In the genomic region with DNA sequence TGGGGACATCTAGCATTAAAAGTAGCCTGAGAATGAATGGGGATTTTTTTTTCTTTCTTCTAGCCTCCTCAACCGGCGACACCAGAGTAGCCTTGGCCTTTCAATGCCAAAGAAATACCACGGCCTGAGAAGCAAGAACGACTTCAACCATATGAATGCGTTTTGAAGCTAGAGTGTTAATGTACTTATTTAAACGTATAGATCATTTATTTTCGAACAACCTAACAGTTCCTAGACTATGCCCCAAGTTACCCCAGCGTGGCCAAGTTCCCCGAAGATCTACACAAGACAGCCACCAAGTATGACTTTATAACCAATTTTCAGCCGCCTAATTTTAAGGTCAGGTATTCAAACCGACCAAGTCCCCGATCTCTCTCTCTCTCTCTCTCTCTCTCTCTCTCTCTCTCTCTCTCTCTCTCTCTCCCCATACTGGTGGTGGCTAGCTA, we compare ENCODE assay signal across 9 mouse cellular contexts. TPM values are rescaled to one million over a fixed set of nuclear protein-coding genes. Genes with fewer than 3 reads are reported as not detected.
DNase-seq lines count a peak whose midpoint lies in the region; ATAC-seq and TF ChIP-seq lines count a peak whose summit lies in the region.
"Had no signal": no experiment of that assay in that cellular context is flagged by ENCODE, and none has a peak within 500 bp of the region (broad histone marks: within the 10 kb centered on the region; RNA-seq: fewer than 3 reads in every experiment).

No protein-coding gene starts in this region.

- H3K9me3 ChIP-seq in heart, embryonic 14.5 days (ENCODE audit: control insufficient read depth, low read length): no peaks in the 10 kb centered on the region
- no peaks in the 10 kb centered on the region for H3K9me3 ChIP-seq in ES-Bruce4 (replicated peaks; ENCODE audit: control insufficient read depth, insufficient read depth, low read length, poor library complexity, severe bottlenecking)
- H3K9me3 ChIP-seq in hindbrain, embryonic 12.5 days (replicated peaks): no peaks in the 10 kb centered on the region
- H3K9me3 ChIP-seq in midbrain, embryonic 10.5 days (replicated peaks): no peaks in the 10 kb centered on the region

- peaks cover 100% of the 10 kb centered on the region for H3K27me3 ChIP-seq in heart, embryonic 14.5 days (ENCODE audit: control insufficient read depth, insufficient read depth, low read length)
- peaks cover 61% of the 10 kb centered on the region for H3K27me3 ChIP-seq in ES-Bruce4 (ENCODE audit: control insufficient read depth, insufficient read depth, low read length, poor library complexity, severe bottlenecking)
- peaks cover 100% of the 10 kb centered on the region for H3K27me3 ChIP-seq in hindbrain, embryonic 12.5 days
- H3K27me3 ChIP-seq in midbrain, embryonic 10.5 days (ENCODE audit: low read depth, poor library complexity, severe bottlenecking): peaks cover 100% of the 10 kb centered on the region

- H3K9ac ChIP-seq in heart, embryonic 14.5 days (ENCODE audit: low read length): no peak overlapping the region
- peak overlapping the region; percentile 23 for H3K9ac ChIP-seq in ES-Bruce4 (ENCODE audit: low read depth, poor library complexity, severe bottlenecking)
- 0 out of 2 replicates have a peak overlapping the region, but pooled peaks have one; percentile 47 for H3K9ac ChIP-seq in hindbrain, embryonic 12.5 days

- intact Hi-C loops in heart, postnatal 25 days (cut with DNase I): loop anchor here (1.0 to 10.0 kb wide), 3 partner anchors 350 to 836 kb away; no protein-coding TSS in a partner anchor

- H3K4me3 ChIP-seq in heart, embryonic 14.5 days (ENCODE audit: control insufficient read depth in 1 of 2, insufficient read depth in 1 of 2, low read depth in 1 of 2, low read length in 2 of 2): peak overlapping the region; percentile 56 to 61; a peak in 3 of 4 replicates
- H3K4me3 ChIP-seq in ES-Bruce4 (ENCODE audit: low read depth, low read length): peak overlapping the region; percentile 72
- peak overlapping the region; percentile 38; the same call in 1 of the 2 replicates for H3K4me3 ChIP-seq in hindbrain, embryonic 12.5 days
- H3K4me3 ChIP-seq in midbrain, embryonic 10.5 days: peak overlapping the region; percentile 49

- no peak for ATAC-seq in heart, embryonic 14.5 days (ENCODE audit: insufficient number of reproducible peaks, insufficient read depth, low FRiP score, low read depth)
- ATAC-seq in hindbrain, embryonic 12.5 days (ENCODE audit: low FRiP score): no peak

- H3K4me2 ChIP-seq in heart, embryonic 14.5 days (ENCODE audit: low read length): peak overlapping the region; percentile 97
- peak overlapping the region; percentile 66 for H3K4me2 ChIP-seq in hindbrain, embryonic 12.5 days (replicated peaks)

- no peak for TF ChIP-seq CTCF in ES-Bruce4 (IDR thresholded peaks at IDR 0.05; ENCODE audit: low read depth, low read length)

- TF ChIP-seq EP300 in ES-Bruce4 (IDR thresholded peaks at IDR 0.05; ENCODE audit: insufficient read depth, low read depth, low read length): no peak

- no peak for TF ChIP-seq POLR2A in ES-Bruce4 (IDR thresholded peaks at IDR 0.05; ENCODE audit: insufficient read depth, low read length)

- H3K4me1 ChIP-seq in heart, embryonic 14.5 days (ENCODE audit: control insufficient read depth in 2 of 2, insufficient read depth in 2 of 2, low read length in 2 of 2): peaks cover 2 to 14% of the 10 kb centered on the region in 2 experiments; a peak in 1 of 4 replicates
- H3K4me1 ChIP-seq in ES-Bruce4 (ENCODE audit: control insufficient read depth, insufficient read depth, low read length): no peaks in the 10 kb centered on the region
- peaks cover 20% of the 10 kb centered on the region for H3K4me1 ChIP-seq in hindbrain, embryonic 12.5 days
- H3K4me1 ChIP-seq in midbrain, embryonic 10.5 days: peaks cover 23% of the 10 kb centered on the region

- no peak for DNase-seq in heart, postnatal 25 days (ENCODE audit: low spot score)
- no peak for DNase-seq in midbrain, embryonic 10.5 days (ENCODE audit: low spot score)
- no peak for DNase-seq in right cerebral cortex, adult 2 months (ENCODE audit: low spot score in 2 of 2)
- DNase-seq in urinary bladder, postnatal 4 days (ENCODE audit: low spot score in 2 of 2): no peak
- no peak for DNase-seq in frontal cortex, postnatal 25 days (ENCODE audit: low spot score in 2 of 2)

- WGBS in heart, embryonic 14.5 days: 9% methylated on average over 12 of the region's 12 CpGs
- WGBS in hindbrain, embryonic 12.5 days: 4% methylated on average over 12 of the region's 12 CpGs
- WGBS in midbrain, embryonic 10.5 days: 7% methylated on average over 12 of the region's 12 CpGs

- no peak overlapping the region for H3K27ac ChIP-seq in heart, embryonic 14.5 days (replicated peaks in 1 of 2; ENCODE audit: control insufficient read depth in 1 of 2, insufficient read depth in 1 of 2, low read depth in 2 of 2, low read length in 2 of 2)
- no peak overlapping the region for H3K27ac ChIP-seq in ES-Bruce4 (ENCODE audit: insufficient read depth, low read length)
- H3K27ac ChIP-seq in hindbrain, embryonic 12.5 days: no peak overlapping the region
- H3K27ac ChIP-seq in midbrain, embryonic 10.5 days (replicated peaks): no peak overlapping the region

- no peaks in the 10 kb centered on the region for H3K36me3 ChIP-seq in heart, embryonic 14.5 days (ENCODE audit: control insufficient read depth, insufficient read depth, low read length)
- H3K36me3 ChIP-seq in ES-Bruce4 (ENCODE audit: control insufficient read depth, insufficient read depth, low read length, poor library complexity, severe bottlenecking): no peaks in the 10 kb centered on the region
- H3K36me3 ChIP-seq in hindbrain, embryonic 12.5 days: no peaks in the 10 kb centered on the region
- H3K36me3 ChIP-seq in midbrain, embryonic 10.5 days: no peaks in the 10 kb centered on the region

RNA-seq across cellular contexts. Expression of a gene that starts 0.8 kb away (rescaled TPM):
- 0.12 and 0.28 TPM in 2 replicates for polyA plus RNA-seq in heart, embryonic 14.5 days (2014; fragmentation: Nextera tagmentation; extraction: Ambion mirVana)
- under 1 TPM; 0.31 to 0.44 TPM for total RNA-seq in heart, postnatal 25 days (2021)
- polyA plus RNA-seq in ES-Bruce4 (2011; ENCODE audit: insufficient read depth, insufficient read length, low read depth, missing spikeins): 0.65 and 1.4 TPM in 2 replicates
- polyA plus RNA-seq in hindbrain, embryonic 12.5 days (2016; fragmentation: Nextera tagmentation; extraction: Ambion mirVana): 0.79 and 1.0 TPM in 2 replicates
- polyA plus RNA-seq in midbrain, embryonic 10.5 days (2016; fragmentation: Nextera tagmentation; extraction: Ambion mirVana): not detected in 2 replicates

RNA-seq across cellular contexts. Expression of a gene that starts 7.7 kb away (rescaled TPM):
- polyA plus RNA-seq in heart, embryonic 14.5 days (2014; fragmentation: Nextera tagmentation; extraction: Ambion mirVana): not detected in 2 replicates
- total RNA-seq in heart, postnatal 25 days (2021): not detected
- not detected in 2 replicates for polyA plus RNA-seq in ES-Bruce4 (2011; ENCODE audit: insufficient read depth, insufficient read length, low read depth, missing spikeins)
- polyA plus RNA-seq in hindbrain, embryonic 12.5 days (2016; fragmentation: Nextera tagmentation; extraction: Ambion mirVana): not detected in 2 replicates
- polyA plus RNA-seq in midbrain, embryonic 10.5 days (2016; fragmentation: Nextera tagmentation; extraction: Ambion mirVana): not detected in 2 replicates
- total RNA-seq: common myeloid progenitor, adult 5-6 weeks had no signal

RNA-seq across cellular contexts. Expression of a gene that starts 7.8 kb away (rescaled TPM):
- 0.35 and 0.86 TPM in 2 replicates for polyA plus RNA-seq in heart, embryonic 14.5 days (2014; fragmentation: Nextera tagmentation; extraction: Ambion mirVana)
- 1 to 10 TPM in 1 of 2 experiments, under 1 TPM in 1; 0.48 to 1.0 TPM for total RNA-seq in heart, postnatal 25 days (2021)
- 0.25 TPM in 1 of 2 replicates, not detected in the other for polyA plus RNA-seq in ES-Bruce4 (2011; ENCODE audit: insufficient read depth, insufficient read length, low read depth, missing spikeins)
- polyA plus RNA-seq in hindbrain, embryonic 12.5 days (2016; fragmentation: Nextera tagmentation; extraction: Ambion mirVana): 13.7 and 19.5 TPM in 2 replicates
- not detected in 2 replicates for polyA plus RNA-seq in midbrain, embryonic 10.5 days (2016; fragmentation: Nextera tagmentation; extraction: Ambion mirVana)

RNA-seq across cellular contexts. Expression of a gene that starts 10.0 kb away (rescaled TPM):
- polyA plus RNA-seq in heart, embryonic 14.5 days (2014; fragmentation: Nextera tagmentation; extraction: Ambion mirVana): 0.11 and 0.26 TPM in 2 replicates
- not detected for total RNA-seq in heart, postnatal 25 days (2021)
- polyA plus RNA-seq in ES-Bruce4 (2011; ENCODE audit: insufficient read depth, insufficient read length, low read depth, missing spikeins): not detected in 2 replicates
- 0.12 TPM in 1 of 2 replicates, not detected in the other for polyA plus RNA-seq in hindbrain, embryonic 12.5 days (2016; fragmentation: Nextera tagmentation; extraction: Ambion mirVana)
- polyA plus RNA-seq in midbrain, embryonic 10.5 days (2016; fragmentation: Nextera tagmentation; extraction: Ambion mirVana): not detected in 2 replicates

RNA-seq across cellular contexts. Expression of a gene that starts 12.4 kb away (rescaled TPM):
- not detected in 2 replicates for polyA plus RNA-seq in heart, embryonic 14.5 days (2014; fragmentation: Nextera tagmentation; extraction: Ambion mirVana)
- not detected for total RNA-seq in heart, postnatal 25 days (2021)
- not detected in 2 replicates for polyA plus RNA-seq in ES-Bruce4 (2011; ENCODE audit: insufficient read depth, insufficient read length, low read depth, missing spikeins)
- 18.7 and 20.5 TPM in 2 replicates for polyA plus RNA-seq in hindbrain, embryonic 12.5 days (2016; fragmentation: Nextera tagmentation; extraction: Ambion mirVana)
- polyA plus RNA-seq in midbrain, embryonic 10.5 days (2016; fragmentation: Nextera tagmentation; extraction: Ambion mirVana): not detected in 2 replicates
- total RNA-seq: common myeloid progenitor, adult 5-6 weeks had no signal
